In the genomic region with DNA sequence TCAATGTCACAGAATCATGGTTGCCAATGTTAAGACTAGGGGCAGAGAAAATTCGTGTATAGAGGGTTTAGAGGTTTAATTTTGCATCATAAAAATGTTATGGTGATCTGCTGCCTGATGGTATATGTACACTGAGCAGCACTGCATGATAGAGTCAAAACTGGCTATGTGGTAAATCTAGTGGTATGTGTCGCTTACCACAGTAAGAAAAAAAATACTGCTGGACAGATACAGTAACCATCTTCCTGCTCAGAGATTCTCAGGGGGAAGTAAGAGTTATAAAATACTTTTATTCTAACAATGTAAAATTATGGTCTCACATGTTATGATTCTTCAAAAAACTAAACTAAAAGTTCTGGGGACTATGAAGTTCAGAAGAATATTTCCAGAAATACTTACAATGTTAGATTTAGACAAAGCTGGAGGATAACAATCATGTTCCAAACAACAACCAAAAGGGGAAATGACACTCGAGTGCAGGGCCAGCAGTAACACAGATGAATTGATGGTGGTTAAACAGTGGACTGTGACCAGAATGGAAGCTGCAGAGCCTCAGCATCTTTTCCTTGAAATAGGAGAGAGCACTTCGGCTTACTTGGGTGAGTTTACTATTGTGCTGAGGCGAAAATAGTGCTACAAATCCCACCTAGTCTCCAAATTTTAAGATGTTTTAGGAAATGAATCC, we compare ENCODE assay signal across 24 mouse cellular contexts. TPM values are rescaled to one million over a fixed set of nuclear protein-coding genes. Genes with fewer than 3 reads are reported as not detected.
DNase-seq lines count a peak whose midpoint lies in the region; ATAC-seq and TF ChIP-seq lines count a peak whose summit lies in the region.
"Had no signal": no experiment of that assay in that cellular context is flagged by ENCODE, and none has a peak within 500 bp of the region (broad histone marks: within the 10 kb centered on the region; RNA-seq: fewer than 3 reads in every experiment).

Gpr34 (plus strand) TSS at position 491 of the 685 bp plus-strand sequence.

- 60% methylated on average over 5 of the region's 5 CpGs for WGBS in heart, adult 2 months
- 28% methylated on average over 5 of the region's 5 CpGs for WGBS in spleen, adult 2 months
- WGBS in forebrain, embryonic 15.5 days: 75% methylated on average over 5 of the region's 5 CpGs

- intact Hi-C loops in heart, adult 2 months (cut with DNase I): no loop called here
- intact Hi-C loops in heart, postnatal 14 days (cut with DNase I): no loop called here

- DNase-seq in heart, adult 2 months: no peak
- no peak for DNase-seq in heart, adult 8-10 months (ENCODE audit: low spot score)
- no peak for DNase-seq in spleen, adult 2 months (ENCODE audit: low read depth in 1 of 2, low spot score in 2 of 2)
- no peak for DNase-seq in spleen, postnatal 4 days (ENCODE audit: low spot score in 2 of 2)
- DNase-seq in layer of hippocampus, postnatal 36 days: no peak
- no peak for DNase-seq in liver
- no peak for DNase-seq in heart, postnatal 14 days
- DNase-seq: adrenal gland, postnatal 10 days; cerebellum, postnatal 14 days; forebrain, postnatal 0 days; gastrocnemius, postnatal 14 days; kidney, postnatal 10 days; lung, embryonic 14.5 days; thymus, postnatal 36 days had no signal

- TF ChIP-seq CTCF in heart, adult 2 months (IDR thresholded peaks at IDR 0.05): no peak
- TF ChIP-seq CTCF in spleen, adult 2 months (IDR thresholded peaks at IDR 0.05; ENCODE audit: extremely low read depth, insufficient read depth, insufficient read length, insufficient replicate concordance): no peak

- H3K4me3 ChIP-seq in heart, adult 2 months: no peak within 1 kb of the TSS
- no peak within 1 kb of the TSS for H3K4me3 ChIP-seq in spleen, adult 2 months (ENCODE audit: extremely low read depth, insufficient read depth, insufficient read length)
- H3K4me3 ChIP-seq in forebrain, embryonic 15.5 days: no peak within 1 kb of the TSS
- H3K4me3 ChIP-seq: embryonic facial prominence, embryonic 10.5 days; erythroblast, embryonic 14.5 days; heart, embryonic 12.5 days; hindbrain, embryonic 10.5 days; megakaryocyte, embryonic 14.5 days had no signal

- ATAC-seq in forebrain, embryonic 15.5 days (replicated peaks): no peak
- ATAC-seq: forebrain, postnatal 0 days; intestine, embryonic 16.5 days; midbrain, embryonic 16.5 days had no signal

- no peaks in the 10 kb centered on the region for H3K36me3 ChIP-seq in heart, adult 2 months (ENCODE audit: control insufficient read depth, insufficient read depth, low read length)
- H3K36me3 ChIP-seq in spleen, adult 2 months (ENCODE audit: control insufficient read depth, insufficient read depth, low read length): no peaks in the 10 kb centered on the region
- no peaks in the 10 kb centered on the region for H3K36me3 ChIP-seq in forebrain, embryonic 15.5 days
- H3K36me3 ChIP-seq: embryonic facial prominence, embryonic 10.5 days; heart, embryonic 12.5 days; hindbrain, embryonic 10.5 days had no signal

- TF ChIP-seq POLR2A in heart, adult 2 months (IDR thresholded peaks at IDR 0.05; ENCODE audit: insufficient read depth, low read depth, low read length): no peak
- no peak for TF ChIP-seq POLR2A in spleen, adult 2 months (IDR thresholded peaks at IDR 0.05; ENCODE audit: low read depth, low read length)

- H3K9ac ChIP-seq in heart, adult 2 months (ENCODE audit: low read depth, low read length): no peak within 1 kb of the TSS
- H3K9ac ChIP-seq in forebrain, embryonic 15.5 days (replicated peaks): no peak within 1 kb of the TSS
- H3K9ac ChIP-seq: forebrain, postnatal 0 days; heart, embryonic 12.5 days; lung, embryonic 14.5 days had no signal

- H3K27ac ChIP-seq in heart, adult 2 months: peak within 1 kb of the TSS; percentile 20; the same call in 1 of the 2 replicates
- peak within 1 kb of the TSS; percentile 57; the same call in 1 of the 2 replicates for H3K27ac ChIP-seq in spleen, adult 2 months (ENCODE audit: insufficient read depth, low read length)
- H3K27ac ChIP-seq in forebrain, embryonic 15.5 days (replicated peaks): no peak within 1 kb of the TSS
- H3K27ac ChIP-seq: embryonic facial prominence, embryonic 10.5 days; hindbrain, embryonic 10.5 days had no signal

- no peaks in the 10 kb centered on the region for H3K79me2 ChIP-seq in heart, adult 2 months (replicated peaks; ENCODE audit: control insufficient read depth, insufficient read depth, low read length)

- no peak for TF ChIP-seq EP300 in heart, adult 2 months (IDR thresholded peaks at IDR 0.05; ENCODE audit: insufficient read depth, low read depth, low read length)

- no peak within 1 kb of the TSS for H3K4me2 ChIP-seq in forebrain, embryonic 15.5 days (replicated peaks)
- H3K4me2 ChIP-seq: heart, embryonic 12.5 days; lung, embryonic 14.5 days had no signal

- no peaks in the 10 kb centered on the region for H3K9me3 ChIP-seq in forebrain, embryonic 15.5 days
- H3K9me3 ChIP-seq: embryonic facial prominence, embryonic 10.5 days; heart, embryonic 12.5 days; hindbrain, embryonic 10.5 days; megakaryocyte, embryonic 14.5 days had no signal

- H3K4me1 ChIP-seq in heart, adult 2 months (ENCODE audit: control insufficient read depth, insufficient read depth, low read length): no peaks in the 10 kb centered on the region; the same call in 1 of the 2 replicates
- H3K4me1 ChIP-seq in spleen, adult 2 months (ENCODE audit: control insufficient read depth, insufficient read depth, insufficient read length): peaks cover 3% of the 10 kb centered on the region; the same call in 1 of the 2 replicates
- no peaks in the 10 kb centered on the region for H3K4me1 ChIP-seq in forebrain, embryonic 15.5 days
- H3K4me1 ChIP-seq: embryonic facial prominence, embryonic 10.5 days; heart, embryonic 12.5 days; hindbrain, embryonic 10.5 days had no signal

- no peaks in the 10 kb centered on the region for H3K27me3 ChIP-seq in heart, adult 2 months (ENCODE audit: control insufficient read depth, insufficient read depth, low read length)
- no peaks in the 10 kb centered on the region for H3K27me3 ChIP-seq in spleen, adult 2 months (ENCODE audit: control insufficient read depth, insufficient read depth, low read length)
- H3K27me3 ChIP-seq in forebrain, embryonic 15.5 days: no peaks in the 10 kb centered on the region
- H3K27me3 ChIP-seq: heart, embryonic 12.5 days had no signal

RNA-seq across cellular contexts. Expression of gene Gpr34, which starts in this region (rescaled TPM):
- total RNA-seq in heart, adult 2 months (2021): 1 to 10 TPM in 1 of 2 experiments, under 1 TPM in 1; 0.96 to 1.6 TPM
- polyA plus RNA-seq in heart, adult 2 months (2012; rRNA removed): 0.45 and 0.97 TPM in 2 replicates
- total RNA-seq in heart, adult 8-10 months (2022): 1 to 10 TPM in 3 of 4 experiments, under 1 TPM in 1; 0.37 to 2.1 (median 1.7) TPM
- polyA plus RNA-seq in spleen, adult 2 months (2012; rRNA removed): 0.54 and 0.58 TPM in 2 replicates
- total RNA-seq in layer of hippocampus, postnatal 36 days (2021): 10 to 100 TPM; 10.8 to 13.2 TPM
- total RNA-seq in heart, postnatal 14 days (2021): 1 to 10 TPM; 1.4 to 1.7 TPM
- polyA plus RNA-seq in forebrain, embryonic 15.5 days (2015; fragmentation: Nextera tagmentation; extraction: Ambion mirVana): 3.4 and 3.5 TPM in 2 replicates
- total RNA-seq: ES-E14 had no signal
- polyA plus RNA-seq: erythroblast, embryonic 14.5 days; liver, adult 2 months had no signal
